Mouse (Mus musculus): Measurements from ENCODE around the gene Akap2.

DNA sequence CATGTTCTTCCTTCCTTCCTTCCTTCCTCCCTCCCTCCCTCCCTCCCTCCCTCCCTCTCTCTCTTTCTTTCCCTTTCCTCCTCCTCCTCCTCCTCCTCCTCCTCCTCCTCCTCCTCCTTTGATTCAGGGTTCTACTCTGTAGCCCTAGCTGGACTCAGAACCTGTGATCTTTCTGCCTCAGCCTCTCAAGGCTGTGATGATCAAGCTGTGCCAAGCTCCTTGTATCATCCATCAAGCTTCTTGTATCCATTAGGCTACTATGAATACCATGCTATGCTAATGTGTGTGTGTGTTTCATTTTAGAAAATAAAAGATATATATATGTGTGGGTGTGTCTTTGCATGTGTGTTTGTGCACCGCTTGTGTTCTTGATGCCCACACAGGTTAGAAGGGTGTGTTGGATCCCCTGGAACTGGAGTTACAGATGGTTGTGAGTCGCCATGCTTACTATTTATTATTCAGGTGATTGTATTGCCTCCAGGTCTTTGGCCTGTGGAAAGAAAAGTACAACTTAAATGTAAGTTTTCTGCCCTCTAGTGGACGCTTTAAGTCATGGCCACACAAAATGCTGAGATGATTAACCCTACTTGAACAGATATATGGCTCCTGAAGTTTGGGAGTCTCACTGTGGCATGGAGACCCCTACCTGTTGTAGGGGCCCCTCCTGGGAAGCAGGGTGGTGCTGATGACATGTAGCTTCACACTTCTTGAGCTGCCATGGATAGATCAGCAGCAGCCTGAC, 210.2 kb downstream of the Akap2 start:
- TF ChIP-seq CTCF (IDR thresholded peaks at IDR 0.05; ENCODE audit: low read depth, low read length) (peak; percentile 33; the same call in 1 of the 2 replicates), GATA1 (IDR thresholded peaks at IDR 0.05; ENCODE audit: borderline replicate concordance, low read length) (no peak)
